Mouse (Mus musculus): ENCODE results near the gene Accs.

- TF ChIP-seq CTCF (IDR thresholded peaks at IDR 0.05; ENCODE audit: borderline replicate concordance, extremely low read depth, insufficient read depth, insufficient read length): no peak
- TF ChIP-seq POLR2A (IDR thresholded peaks at IDR 0.05; ENCODE audit: borderline replicate concordance, extremely low read depth, insufficient read depth, insufficient read length, poor library complexity, severe bottlenecking): no peak
Measured at GRCm38 (mm10) chr2:93836232-93836785, 13.4 kb downstream of the Accs start.
